11 mouse cellular contexts compared by ENCODE assay signal in genomic region chr1:171137486-171138155, GRCm38 (mm10). TPM values are rescaled to one million over a fixed set of nuclear protein-coding genes. Genes with fewer than 3 reads are reported as not detected.
A peak's percentile ranks its signal among the peaks of the same experiment; 100 is the strongest.
DNase-seq lines count a peak whose midpoint lies in the region; TF ChIP-seq lines count a peak whose summit lies in the region.
"Not testable (repeated sequence)": the region's sequence is repeated elsewhere in the genome, so short reads cannot be mapped to it uniquely, and the experiment has no call there.
"Had no signal": no experiment of that assay in that cellular context is flagged by ENCODE, and none has a peak within 500 bp of the region (broad histone marks: within the 10 kb centered on the region; RNA-seq: fewer than 3 reads in every experiment).

No protein-coding gene starts in this region.

- TF ChIP-seq POLR2A in ES-Bruce4 (IDR thresholded peaks at IDR 0.05; ENCODE audit: insufficient read depth, low read length): not testable (repeated sequence)

- H3K9me3 ChIP-seq in ES-Bruce4 (replicated peaks; ENCODE audit: control insufficient read depth, insufficient read depth, low read length, poor library complexity, severe bottlenecking); ES-E14 (ENCODE audit: control insufficient read depth, insufficient read depth, low read depth, low read length): not testable (repeated sequence)

- H3K9ac ChIP-seq in ES-Bruce4 (ENCODE audit: low read depth, poor library complexity, severe bottlenecking): peak overlapping the region; percentile 57
- H3K9ac ChIP-seq in ES-E14 (ENCODE audit: insufficient read depth, low read depth, low read length, poor library complexity, severe bottlenecking): not testable (repeated sequence)

- not testable (repeated sequence) for H3K4me1 ChIP-seq in ES-Bruce4 (ENCODE audit: control insufficient read depth, insufficient read depth, low read length)
- peaks cover 6 to 12% of the 10 kb centered on the region in 2 experiments; a peak in 3 of 4 replicates for H3K4me1 ChIP-seq in ES-E14 (ENCODE audit: control insufficient read depth in 2 of 2, insufficient read depth in 2 of 2, low read length in 2 of 2, poor library complexity in 1 of 2)

- in situ Hi-C loops in ES-E14 (cut with MboI; ENCODE audit: low sequenced_read_pairs in 2 of 2, unreplicated experiment in 2 of 2): not testable (repeated sequence)

- H3K27me3 ChIP-seq in ES-Bruce4 (ENCODE audit: control insufficient read depth, insufficient read depth, low read length, poor library complexity, severe bottlenecking): not testable (repeated sequence)

- TF ChIP-seq EP300 in ES-Bruce4 (IDR thresholded peaks at IDR 0.05; ENCODE audit: insufficient read depth, low read depth, low read length): peak; percentile 92

- H3K27ac ChIP-seq in ES-Bruce4 (ENCODE audit: insufficient read depth, low read length) (peak overlapping the region; percentile 95), ES-E14 (ENCODE audit: insufficient read depth, low read depth, low read length, poor library complexity, severe bottlenecking) (peak overlapping the region; percentile 95; the same call in 1 of the 2 replicates)

- TF ChIP-seq CTCF in ES-Bruce4 (IDR thresholded peaks at IDR 0.05; ENCODE audit: low read depth, low read length): not testable (repeated sequence)

- not testable (repeated sequence) for H3K4me3 ChIP-seq in ES-Bruce4 (ENCODE audit: low read depth, low read length); ES-E14 (ENCODE audit: insufficient read depth in 1 of 2, low read depth in 1 of 2, low read length in 2 of 2, poor library complexity in 1 of 2, severe bottlenecking in 1 of 2)

- DNase-seq in ES-CJ7 (ENCODE audit: low read depth, low spot score) (peak; percentile 78), R1 (ENCODE audit: low read depth, low spot score) (peak; percentile 72), WW6 (ENCODE audit: low read depth, low spot score) (peak; percentile 73), ZHBTc4 (ENCODE audit: low read depth, low spot score) (peak; percentile 67)
- not testable (repeated sequence) for DNase-seq in ES-E14 (ENCODE audit: low read depth, low spot score)

- peaks cover 40% of the 10 kb centered on the region for H3K36me3 ChIP-seq in ES-Bruce4 (ENCODE audit: control insufficient read depth, insufficient read depth, low read length, poor library complexity, severe bottlenecking)
- H3K36me3 ChIP-seq in ES-E14 (ENCODE audit: control insufficient read depth, insufficient read depth, low read length, poor library complexity, severe bottlenecking): not testable (repeated sequence)

RNA-seq across cellular contexts. Expression of gene Sdhc, which starts 12.8 kb away (rescaled TPM):
- polyA plus RNA-seq in ES-Bruce4 (2011; ENCODE audit: insufficient read depth, insufficient read length, low read depth, missing spikeins): 273 and 285 TPM in 2 replicates
- 55.0 and 57.9 TPM in 2 replicates for total RNA-seq in ES-E14 (2012; rRNA removed)

RNA-seq across cellular contexts. Expression of gene Mpz, which starts 12.9 kb away (rescaled TPM):
- polyA plus RNA-seq in ES-Bruce4 (2011; ENCODE audit: insufficient read depth, insufficient read length, low read depth, missing spikeins): 1.1 and 1.3 TPM in 2 replicates
- total RNA-seq in ES-E14 (2012; rRNA removed): 0.36 TPM in 1 of 2 replicates, not detected in the other
- total RNA-seq: G1E, MEL had no signal
- polyA plus RNA-seq: activated CD4-positive, CD25-positive, alpha-beta regulatory T cell, adult 4 months; CD4-positive, CD25-positive, alpha-beta regulatory T cell, adult 4 months; G1E had no signal

RNA-seq across cellular contexts. Expression of gene Cfap126, which starts 23.9 kb away (rescaled TPM):
- polyA plus RNA-seq in ES-Bruce4 (2011; ENCODE audit: insufficient read depth, insufficient read length, low read depth, missing spikeins): 6.4 and 7.5 TPM in 2 replicates
- not detected in 2 replicates for total RNA-seq in ES-E14 (2012; rRNA removed)

RNA-seq across cellular contexts. Expression of gene Pcp4l1, which starts 58.4 kb away (rescaled TPM):
- polyA plus RNA-seq in ES-Bruce4 (2011; ENCODE audit: insufficient read depth, insufficient read length, low read depth, missing spikeins): 0.37 and 0.70 TPM in 2 replicates
- total RNA-seq in ES-E14 (2012; rRNA removed): 0.63 and 2.2 TPM in 2 replicates
- total RNA-seq: CH12.LX, MEL had no signal
- polyA plus RNA-seq: activated CD4-positive, CD25-positive, alpha-beta regulatory T cell, adult 4 months; CD4-positive, CD25-positive, alpha-beta regulatory T cell, adult 4 months; G1E had no signal
